Mouse (Mus musculus): ENCODE measurements at regions not wholly inside any gene's neighbourhood (a gene's known extent, or its start where the extent isn't known, plus 50 kb on each side); places are given as distances from the start of the nearest gene placed in this dataset.

GRCm38 (mm10) chr16:87783561-87784304, 85.0 kb downstream of the Bach1 start:
- TF ChIP-seq CTCF (IDR thresholded peaks at IDR 0.05; ENCODE audit: low read depth) (no peak), EP300 (IDR thresholded peaks at IDR 0.05; ENCODE audit: low read depth) (no peak)
